ENCODE assay signal across 9 mouse cellular contexts in genomic region chr8:46010306-46010705, GRCm38 (mm10). TPM values are rescaled to one million over a fixed set of nuclear protein-coding genes. Genes with fewer than 3 reads are reported as not detected.
DNase-seq lines count a peak whose midpoint lies in the region; ATAC-seq and TF ChIP-seq lines count a peak whose summit lies in the region.
"Had no signal": no experiment of that assay in that cellular context is flagged by ENCODE, and none has a peak within 500 bp of the region (broad histone marks: within the 10 kb centered on the region; RNA-seq: fewer than 3 reads in every experiment).

No protein-coding gene starts in this region.

- intact Hi-C loops in left cerebral cortex, postnatal 36 days (cut with DNase I), result loop anchor here (5.0 kb wide), 1 partner anchor 142 kb away; the partner anchor contains the start of genes Cfap97 and Snx25

- TF ChIP-seq CTCF in layer of hippocampus, adult 2 months (conservative IDR thresholded peaks at IDR 0.05), result no peak

- no peaks in the 10 kb centered on the region for H3K27me3 ChIP-seq in forebrain, embryonic 12.5 days
- H3K27me3 ChIP-seq in neural tube, embryonic 12.5 days (replicated peaks), result no peaks in the 10 kb centered on the region

- no peaks in the 10 kb centered on the region for H3K9me3 ChIP-seq in forebrain, embryonic 12.5 days
- no peaks in the 10 kb centered on the region for H3K9me3 ChIP-seq in neural tube, embryonic 12.5 days

- H3K27ac ChIP-seq in layer of hippocampus, adult 2 months, result no peak overlapping the region
- H3K27ac ChIP-seq in forebrain, embryonic 12.5 days, result no peak overlapping the region
- H3K27ac ChIP-seq in neural tube, embryonic 12.5 days, result no peak overlapping the region

- WGBS in forebrain, embryonic 12.5 days, result 52% methylated on average over 2 of the region's 2 CpGs
- WGBS in neural tube, embryonic 12.5 days, result 59% methylated on average over 2 of the region's 2 CpGs

- no peak for DNase-seq in layer of hippocampus, adult 2 months (ENCODE audit: low spot score in 2 of 2)
- no peak for DNase-seq in layer of hippocampus, adult 9-11 months
- DNase-seq in kidney, postnatal 14 days, result peak; percentile 8
- DNase-seq in left cerebral cortex, postnatal 36 days (ENCODE audit: low spot score in 2 of 2), result no peak
- no peak for DNase-seq in thymus, postnatal 36 days
- no peak for DNase-seq in layer of hippocampus, postnatal 14 days (ENCODE audit: low spot score in 2 of 2)
- DNase-seq: gastrocnemius, postnatal 25 days had no signal

- H3K36me3 ChIP-seq in forebrain, embryonic 12.5 days (replicated peaks), result no peaks in the 10 kb centered on the region
- H3K36me3 ChIP-seq in neural tube, embryonic 12.5 days, result no peaks in the 10 kb centered on the region

- H3K4me2 ChIP-seq in forebrain, embryonic 12.5 days, result peak overlapping the region; percentile 40
- H3K4me2 ChIP-seq in neural tube, embryonic 12.5 days (replicated peaks), result peak overlapping the region; percentile 34

- ATAC-seq in forebrain, embryonic 12.5 days (ENCODE audit: low FRiP score), result peak; percentile 55; the same call in 1 of the 2 replicates
- no peak for ATAC-seq in neural tube, embryonic 12.5 days (ENCODE audit: low FRiP score, low read depth)

- H3K4me1 ChIP-seq in forebrain, embryonic 12.5 days, result peaks cover 13% of the 10 kb centered on the region
- peaks cover 6% of the 10 kb centered on the region; the same call in 1 of the 2 replicates for H3K4me1 ChIP-seq in neural tube, embryonic 12.5 days

- H3K4me3 ChIP-seq in layer of hippocampus, adult 2 months, result peak overlapping the region; percentile 38
- 0 out of 2 replicates have a peak overlapping the region, but pooled peaks have one; percentile 5 for H3K4me3 ChIP-seq in forebrain, embryonic 12.5 days (replicated peaks)
- H3K4me3 ChIP-seq in neural tube, embryonic 12.5 days, result no peak overlapping the region

- 0 out of 2 replicates have a peak overlapping the region, but pooled peaks have one; percentile 21 for H3K9ac ChIP-seq in forebrain, embryonic 12.5 days
- H3K9ac ChIP-seq in neural tube, embryonic 12.5 days, result no peak overlapping the region

RNA-seq across cellular contexts. Expression of gene Ankrd37, which starts 4.8 kb away (rescaled TPM):
- 10 to 100 TPM in 1 of 2 experiments, 1 to 10 TPM in 1; 9.1 to 11.2 TPM for total RNA-seq in layer of hippocampus, adult 2 months (2021)
- polyA plus RNA-seq in forebrain, embryonic 12.5 days (2016; fragmentation: Nextera tagmentation; extraction: Ambion mirVana), result 17.2 and 20.6 TPM in 2 replicates
- 18.5 and 23.5 TPM in 2 replicates for polyA plus RNA-seq in neural tube, embryonic 12.5 days (2016; fragmentation: Nextera tagmentation; extraction: Ambion mirVana)
- total RNA-seq in left cerebral cortex, postnatal 36 days (2021), result 10 to 100 TPM in 1 of 2 experiments, 1 to 10 TPM in 1; 9.6 to 12.7 TPM
- total RNA-seq in layer of hippocampus, postnatal 14 days (2021), result 1 to 10 TPM; 5.9 to 8.3 TPM

RNA-seq across cellular contexts. Expression of gene Lrp2bp, which starts 11.2 kb away (rescaled TPM):
- under 1 TPM in 1 of 2 experiments, not detected in 1; 0.29 TPM for total RNA-seq in layer of hippocampus, adult 2 months (2021)
- 0.45 and 0.56 TPM in 2 replicates for polyA plus RNA-seq in forebrain, embryonic 12.5 days (2016; fragmentation: Nextera tagmentation; extraction: Ambion mirVana)
- 0.09 and 0.31 TPM in 2 replicates for polyA plus RNA-seq in neural tube, embryonic 12.5 days (2016; fragmentation: Nextera tagmentation; extraction: Ambion mirVana)
- total RNA-seq in left cerebral cortex, postnatal 36 days (2021), result under 1 TPM; 0.54 to 1.00 TPM
- total RNA-seq in layer of hippocampus, postnatal 14 days (2021), result under 1 TPM; 0.26 to 0.48 TPM

RNA-seq across cellular contexts. Expression of gene Ufsp2, which starts 35.0 kb away (rescaled TPM):
- total RNA-seq in layer of hippocampus, adult 2 months (2021), result 10 to 100 TPM; 48.2 to 51.3 TPM
- 56.5 and 61.5 TPM in 2 replicates for polyA plus RNA-seq in forebrain, embryonic 12.5 days (2016; fragmentation: Nextera tagmentation; extraction: Ambion mirVana)
- polyA plus RNA-seq in neural tube, embryonic 12.5 days (2016; fragmentation: Nextera tagmentation; extraction: Ambion mirVana), result 55.8 and 61.4 TPM in 2 replicates
- total RNA-seq in left cerebral cortex, postnatal 36 days (2021), result 10 to 100 TPM; 57.4 to 58.4 TPM
- 10 to 100 TPM; 58.2 to 59.9 TPM for total RNA-seq in layer of hippocampus, postnatal 14 days (2021)

RNA-seq across cellular contexts. Expression of gene 1700029J07Rik, which starts 35.3 kb away (rescaled TPM):
- total RNA-seq in layer of hippocampus, adult 2 months (2021), result 1 to 10 TPM; 2.4 to 3.3 TPM
- 3.5 and 3.7 TPM in 2 replicates for polyA plus RNA-seq in forebrain, embryonic 12.5 days (2016; fragmentation: Nextera tagmentation; extraction: Ambion mirVana)
- polyA plus RNA-seq in neural tube, embryonic 12.5 days (2016; fragmentation: Nextera tagmentation; extraction: Ambion mirVana), result 3.3 and 3.7 TPM in 2 replicates
- total RNA-seq in left cerebral cortex, postnatal 36 days (2021), result 1 to 10 TPM; 2.0 to 3.4 TPM
- 1 to 10 TPM; 3.7 to 4.1 TPM for total RNA-seq in layer of hippocampus, postnatal 14 days (2021)
